Mouse (Mus musculus) kidney, adult 2 months (tissue): ENCODE measurements around the gene Glmp.

ENCODE experiments used
- CTCF ChIP-seq: fragments of 200-500 bp; conservative IDR thresholded peaks from 2 replicates; pipeline ENCODE4 v1.5.1; 2011; ENCODE audit warnings: low read depth, mild to moderate bottlenecking, control low read depth, low read length, moderate library complexity, mixed read lengths; ENCODE audit not compliant: insufficient read depth, insufficient read length
- POLR2A ChIP-seq: fragments of 200-500 bp; IDR thresholded peaks from one replicate; pipeline ENCODE4 v1.6.1; 2011; ENCODE audit warnings: low read depth, low read length, control low read depth

- TF ChIP-seq POLR2A (no peak), CTCF (no peak)
Measured at GRCm38 (mm10) chr3:88299172-88299571, 25.7 kb upstream of the Glmp start.
